Mouse (Mus musculus): ENCODE measurements around the gene Fbh1. TPM values are rescaled to one million over a fixed set of nuclear protein-coding genes. Genes with fewer than 3 reads are reported as not detected.

Gene Fbh1
- 27.2 TPM for polyA plus RNA-seq (2014; fragmentation: Illumina TruSeq; extraction: RNeasy Lipid Tissue Mini Kit (QIAGEN cat#74804); ENCODE audit: insufficient read depth, low read depth, low replicate concordance)

GRCm38 (mm10) chr2:11777091-11778068 is at the start of gene Fbh1, which contains the start of gene Ankrd16:
Gene Fbh1 (minus strand): TSS chr2:11777582.
Gene Ankrd16 (plus strand): TSS chr2:11777876.

GRCm38 (mm10) chr2:11705201-11706025 is 72.0 kb downstream of the Fbh1 start, which contains the start of gene Il15ra:
Gene Il15ra (plus strand): TSS chr2:11705290.

Other genes starting within 250 kb of the Fbh1 start
- 15.3 TPM for gene Pfkfb3, start 223.5 kb downstream of the Fbh1 start, polyA plus RNA-seq (2014; fragmentation: Illumina TruSeq; extraction: RNeasy Lipid Tissue Mini Kit (QIAGEN cat#74804); ENCODE audit: insufficient read depth, low read depth, low replicate concordance)
- gene Rbm17, start 173.4 kb downstream of the Fbh1 start, polyA plus RNA-seq (2014; fragmentation: Illumina TruSeq; extraction: RNeasy Lipid Tissue Mini Kit (QIAGEN cat#74804); ENCODE audit: insufficient read depth, low read depth, low replicate concordance) = 50.4 TPM
- not detected for gene Gm17490, start 151.3 kb downstream of the Fbh1 start, polyA plus RNA-seq (2014; fragmentation: Illumina TruSeq; extraction: RNeasy Lipid Tissue Mini Kit (QIAGEN cat#74804); ENCODE audit: insufficient read depth, low read depth, low replicate concordance)
- 0.64 TPM for gene Il2ra, start 134.8 kb downstream of the Fbh1 start, polyA plus RNA-seq (2014; fragmentation: Illumina TruSeq; extraction: RNeasy Lipid Tissue Mini Kit (QIAGEN cat#74804); ENCODE audit: insufficient read depth, low read depth, low replicate concordance)
- 7.5 TPM for gene Il15ra, start 72.3 kb downstream of the Fbh1 start, polyA plus RNA-seq (2014; fragmentation: Illumina TruSeq; extraction: RNeasy Lipid Tissue Mini Kit (QIAGEN cat#74804); ENCODE audit: insufficient read depth, low read depth, low replicate concordance)
- 20.0 TPM for gene Ankrd16, start 294 bp upstream of the Fbh1 start, polyA plus RNA-seq (2014; fragmentation: Illumina TruSeq; extraction: RNeasy Lipid Tissue Mini Kit (QIAGEN cat#74804); ENCODE audit: insufficient read depth, low read depth, low replicate concordance)

All from lung, adult 10 weeks (tissue).